Mouse (Mus musculus): Measurements from ENCODE around the gene Abraxas2. TPM values are rescaled to one million over a fixed set of nuclear protein-coding genes. Genes with fewer than 3 reads are reported as not detected.

Gene Abraxas2
- polyA plus RNA-seq, 1 experiment, result 8.9 TPM

- no peaks in the 10 kb centered on the region for H3K79me3 ChIP-seq (ENCODE audit: low read depth)
- H3K79me2 ChIP-seq (ENCODE audit: control insufficient read depth, insufficient read depth), result no peaks in the 10 kb centered on the region
- H3K36me3 ChIP-seq (ENCODE audit: control insufficient read depth, insufficient read depth), result peaks cover 4% of the 10 kb centered on the region
- no peak overlapping the region for H3ac ChIP-seq (ENCODE audit: control insufficient read depth, insufficient read length, low read depth)
- TF ChIP-seq MYOG (IDR thresholded peaks at IDR 0.05; ENCODE audit: control insufficient read depth, extremely low read depth, insufficient read length) (no peak), CEBPB (IDR thresholded peaks at IDR 0.05; ENCODE audit: low read depth) (peak; percentile 45)
- H3K4me3 ChIP-seq (ENCODE audit: insufficient read depth, poor library complexity, severe bottlenecking), result no peak overlapping the region
- no peaks in the 10 kb centered on the region for H3K27me3 ChIP-seq (ENCODE audit: control insufficient read depth, insufficient read depth, insufficient read length)
Measured at GRCm38 (mm10) chr7:132842455-132842854, 16.6 kb upstream of the Abraxas2 start.

GRCm38 (mm10) chr7:132843152-132843551 is 15.9 kb upstream of the Abraxas2 start:
- Histone ChIP-seq H3K79me3 (ENCODE audit: low read depth) (no peaks in the 10 kb centered on the region), H3ac (ENCODE audit: control insufficient read depth, insufficient read length, low read depth) (no peak overlapping the region), H3K27me3 (ENCODE audit: control insufficient read depth, insufficient read depth, insufficient read length) (no peaks in the 10 kb centered on the region), H3K36me3 (ENCODE audit: control insufficient read depth, insufficient read depth) (peaks cover 9% of the 10 kb centered on the region), H3K79me2 (ENCODE audit: control insufficient read depth, insufficient read depth) (no peaks in the 10 kb centered on the region), H3K4me3 (ENCODE audit: insufficient read depth, poor library complexity, severe bottlenecking) (no peak overlapping the region)
- TF ChIP-seq FOSL1 (IDR thresholded peaks at IDR 0.05; ENCODE audit: insufficient read depth, low read length, poor library complexity, severe bottlenecking) (no peak), MAX (IDR thresholded peaks at IDR 0.05) (no peak), MYOD1 (IDR thresholded peaks at IDR 0.05; ENCODE audit: control insufficient read depth, insufficient read length, low read depth) (no peak), USF1 (IDR thresholded peaks at IDR 0.05; ENCODE audit: low read depth) (no peak), CEBPB (IDR thresholded peaks at IDR 0.05; ENCODE audit: low read depth) (no peak), CTCF (IDR thresholded peaks at IDR 0.05; ENCODE audit: control insufficient read depth, insufficient read depth, insufficient read length) (no peak), MYOG (IDR thresholded peaks at IDR 0.05; ENCODE audit: control insufficient read depth, extremely low read depth, insufficient read length) (no peak)

GRCm38 (mm10) chr7:132852173-132852844 is 6.7 kb upstream of the Abraxas2 start, which contains the start of gene Eef1akmt2:
Gene Eef1akmt2, minus strand, starts transcription at chr7:132852673.
- Histone ChIP-seq H3K79me2 (ENCODE audit: control insufficient read depth, insufficient read depth) (peaks cover 16% of the 10 kb centered on the region), H3K36me3 (ENCODE audit: control insufficient read depth, insufficient read depth) (peaks cover 30% of the 10 kb centered on the region), H3K79me3 (ENCODE audit: low read depth) (peaks cover 1% of the 10 kb centered on the region), H3K27me3 (ENCODE audit: control insufficient read depth, insufficient read depth, insufficient read length) (no peaks in the 10 kb centered on the region), H3ac (ENCODE audit: control insufficient read depth, insufficient read length, low read depth) (peak within 1 kb of the TSS; percentile 75), H3K4me3 (ENCODE audit: insufficient read depth, poor library complexity, severe bottlenecking) (peak within 1 kb of the TSS; percentile 51)
- TF ChIP-seq MAX (IDR thresholded peaks at IDR 0.05) (no peak), CTCF (IDR thresholded peaks at IDR 0.05; ENCODE audit: control insufficient read depth, insufficient read depth, insufficient read length) (peak; percentile 67)

GRCm38 (mm10) chr7:132853361-132853760 is 5.7 kb upstream of the Abraxas2 start:
- H3K27me3 ChIP-seq (ENCODE audit: control insufficient read depth, insufficient read depth, insufficient read length), result no peaks in the 10 kb centered on the region
- peaks cover 22% of the 10 kb centered on the region for H3K36me3 ChIP-seq (ENCODE audit: control insufficient read depth, insufficient read depth)
- no peak overlapping the region for H3ac ChIP-seq (ENCODE audit: control insufficient read depth, insufficient read length, low read depth)
- H3K79me2 ChIP-seq (ENCODE audit: control insufficient read depth, insufficient read depth), result peaks cover 16% of the 10 kb centered on the region
- H3K79me3 ChIP-seq (ENCODE audit: low read depth), result peaks cover 1% of the 10 kb centered on the region
- TF ChIP-seq FOSL1 (IDR thresholded peaks at IDR 0.05; ENCODE audit: insufficient read depth, low read length, poor library complexity, severe bottlenecking) (no peak), CEBPB (IDR thresholded peaks at IDR 0.05; ENCODE audit: low read depth) (no peak), CTCF (IDR thresholded peaks at IDR 0.05; ENCODE audit: control insufficient read depth, insufficient read depth, insufficient read length) (no peak), MYOD1 (IDR thresholded peaks at IDR 0.05; ENCODE audit: control insufficient read depth, insufficient read length, low read depth) (no peak), MYOG (IDR thresholded peaks at IDR 0.05; ENCODE audit: control insufficient read depth, extremely low read depth, insufficient read length) (no peak), MAX (IDR thresholded peaks at IDR 0.05) (no peak), USF1 (IDR thresholded peaks at IDR 0.05; ENCODE audit: low read depth) (no peak)
- H3K4me3 ChIP-seq (ENCODE audit: insufficient read depth, poor library complexity, severe bottlenecking), result no peak overlapping the region

GRCm38 (mm10) chr7:132853946-132854345 is 5.1 kb upstream of the Abraxas2 start:
- TF ChIP-seq MYOG (IDR thresholded peaks at IDR 0.05; ENCODE audit: control insufficient read depth, extremely low read depth, insufficient read length) (no peak), USF1 (IDR thresholded peaks at IDR 0.05; ENCODE audit: low read depth) (no peak), CTCF (IDR thresholded peaks at IDR 0.05; ENCODE audit: control insufficient read depth, insufficient read depth, insufficient read length) (no peak), MAX (IDR thresholded peaks at IDR 0.05) (no peak), CEBPB (IDR thresholded peaks at IDR 0.05; ENCODE audit: low read depth) (no peak), MYOD1 (IDR thresholded peaks at IDR 0.05; ENCODE audit: control insufficient read depth, insufficient read length, low read depth) (no peak), FOSL1 (IDR thresholded peaks at IDR 0.05; ENCODE audit: insufficient read depth, low read length, poor library complexity, severe bottlenecking) (no peak)
- Histone ChIP-seq H3K4me3 (ENCODE audit: insufficient read depth, poor library complexity, severe bottlenecking) (no peak overlapping the region), H3K27me3 (ENCODE audit: control insufficient read depth, insufficient read depth, insufficient read length) (no peaks in the 10 kb centered on the region), H3K79me2 (ENCODE audit: control insufficient read depth, insufficient read depth) (peaks cover 16% of the 10 kb centered on the region), H3K36me3 (ENCODE audit: control insufficient read depth, insufficient read depth) (peaks cover 16% of the 10 kb centered on the region), H3K79me3 (ENCODE audit: low read depth) (peaks cover 1% of the 10 kb centered on the region), H3ac (ENCODE audit: control insufficient read depth, insufficient read length, low read depth) (no peak overlapping the region)

GRCm38 (mm10) chr7:132856083-132856482 is 2.9 kb upstream of the Abraxas2 start:
- no peak for TF ChIP-seq CEBPB (IDR thresholded peaks at IDR 0.05; ENCODE audit: low read depth)
- no peak for TF ChIP-seq MYOG (IDR thresholded peaks at IDR 0.05; ENCODE audit: control insufficient read depth, extremely low read depth, insufficient read length)
- TF ChIP-seq MYOD1 (IDR thresholded peaks at IDR 0.05; ENCODE audit: control insufficient read depth, insufficient read length, low read depth), result no peak
- H3K79me2 ChIP-seq (ENCODE audit: control insufficient read depth, insufficient read depth), result peaks cover 24% of the 10 kb centered on the region

More at GRCm38 (mm10) chr7:132856083-132856482, 2.9 kb upstream of the Abraxas2 start:
- no peaks in the 10 kb centered on the region for H3K36me3 ChIP-seq (ENCODE audit: control insufficient read depth, insufficient read depth)
- no peaks in the 10 kb centered on the region for H3K27me3 ChIP-seq (ENCODE audit: control insufficient read depth, insufficient read depth, insufficient read length)
- H3K4me3 ChIP-seq (ENCODE audit: insufficient read depth, poor library complexity, severe bottlenecking), result no peak overlapping the region
- H3K79me3 ChIP-seq (ENCODE audit: low read depth), result peaks cover 9% of the 10 kb centered on the region
- H3ac ChIP-seq (ENCODE audit: control insufficient read depth, insufficient read length, low read depth), result no peak overlapping the region
